Mouse (Mus musculus) left cerebral cortex, postnatal 10 days (tissue): Measurements from ENCODE around the gene Zfp526. TPM values are rescaled to one million over a fixed set of nuclear protein-coding genes. Genes with fewer than 3 reads are reported as not detected.
A peak's percentile ranks its signal among the peaks of the same experiment; 100 is the strongest.

ENCODE experiments used
- DNase-seq, 2 experiments: peaks; one replicate each; pipeline ENCODE4 v3.0.0; 2021 to 2022; ENCODE audit warnings: low spot score in 2 of 2, mixed read lengths in 1 of 2; ENCODE audit errors: extremely low spot score in 1 of 2
- intact Hi-C: fragments of 180-260 bp; cut with DNase I; formaldehyde crosslinking; loops from one replicate; pipeline ENCODE4 v1.15.1; 2025
- total RNA-seq, 2 experiments: library from RNA; stranded (reverse); gene quantifications; 2 replicates each; pipeline ENCODE4 v1.2.3; 2021

Zfp526 gene
- total RNA-seq, 2 experiments from 2014 or later = 7.8 to 8.5 TPM

DNA sequence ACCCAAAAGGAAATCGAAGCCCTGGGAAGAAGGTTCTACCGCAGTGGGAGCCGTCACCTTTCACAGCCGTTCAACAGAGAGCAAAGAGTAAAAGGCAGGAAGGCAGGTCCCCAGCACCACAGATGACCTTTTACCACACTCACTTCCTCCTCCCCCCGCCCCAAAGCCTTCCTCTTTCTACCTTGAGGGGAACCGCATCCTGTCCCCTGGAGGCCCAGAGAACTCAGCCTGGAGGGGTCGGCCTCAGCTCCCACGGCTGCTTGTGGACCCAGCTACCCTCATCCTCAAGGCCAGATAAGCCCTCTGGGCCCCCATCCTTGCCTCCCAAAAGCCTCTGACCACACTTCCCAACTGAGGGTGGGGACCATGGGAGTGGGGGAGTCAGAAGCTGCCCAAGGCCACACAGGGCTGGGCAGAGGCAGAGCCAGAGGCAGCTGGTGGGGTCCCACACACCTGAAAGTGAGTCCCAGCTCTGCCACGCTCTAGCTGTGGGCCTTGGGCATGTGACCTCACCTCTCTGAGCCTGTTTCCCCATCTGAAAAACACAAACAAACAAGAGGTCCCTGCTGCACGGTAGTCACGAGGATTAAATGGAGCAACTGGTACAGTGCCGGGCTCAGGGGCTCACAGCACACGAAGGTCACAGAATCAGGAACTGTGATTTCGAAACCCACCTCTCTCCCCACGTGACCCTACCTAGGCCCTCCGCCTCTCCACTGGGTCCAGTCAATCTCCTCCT lies 15.7 kb upstream of the Zfp526 start:
- intact Hi-C loops = no loop called here
- no peak for DNase-seq

- DNase-seq = no peak
- intact Hi-C loops = no loop called here
Measured at GRCm38 (mm10) chr7:25206094-25206830, 15.0 kb upstream of the Zfp526 start.

DNA sequence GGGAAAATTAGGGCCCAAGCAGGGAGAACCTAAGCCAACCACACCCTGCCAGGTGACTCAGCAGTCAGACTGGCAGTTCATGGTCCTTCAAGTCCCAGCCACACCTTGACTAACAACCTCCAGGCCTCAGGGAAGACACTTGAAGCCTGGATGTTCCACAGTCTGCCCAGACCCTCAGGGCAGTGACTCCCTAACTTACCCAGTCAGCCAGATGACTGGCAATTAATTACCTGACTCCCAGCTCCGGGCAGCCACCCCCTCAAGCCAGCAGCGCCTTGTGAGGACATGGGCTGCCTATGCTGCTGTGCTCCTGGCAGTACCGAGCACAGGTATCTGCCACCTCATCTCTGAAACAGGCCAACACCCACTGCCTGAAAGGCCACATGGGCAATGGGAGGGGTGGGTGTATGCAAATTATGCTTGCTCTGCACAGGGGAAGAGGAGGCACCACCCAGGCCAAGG lies 12.0 kb upstream of the Zfp526 start:
- intact Hi-C loops = no loop called here
- no peak for DNase-seq

GRCm38 (mm10) chr7:25210482-25210881 lies 10.7 kb upstream of the Zfp526 start:
- intact Hi-C loops = no loop called here
- no peak for DNase-seq

- intact Hi-C loops = no loop called here
- DNase-seq = no peak
Measured at GRCm38 (mm10) chr7:25213099-25213498, 8.1 kb upstream of the Zfp526 start.

DNA sequence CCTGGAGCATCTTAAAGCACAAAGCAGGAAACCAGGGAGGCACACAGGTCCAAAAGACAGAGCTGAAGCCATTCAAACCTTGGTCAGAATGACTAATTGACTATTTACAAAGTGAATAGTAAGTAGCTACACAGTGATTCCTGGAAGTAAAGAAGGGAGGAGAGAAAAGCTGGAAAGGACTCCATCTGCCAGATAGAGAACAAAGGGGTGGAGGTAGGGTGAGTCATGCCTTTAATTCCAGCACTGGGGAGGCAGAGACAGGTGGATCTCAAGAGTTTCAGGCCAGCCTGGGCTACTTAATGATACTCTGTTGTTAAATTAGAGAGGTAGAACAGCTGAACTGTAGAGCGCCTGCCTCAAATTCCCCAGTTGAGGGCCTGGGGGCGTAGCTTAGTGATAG lies 7.1 kb upstream of the Zfp526 start:
- DNase-seq = no peak
- intact Hi-C loops = no loop called here

DNA sequence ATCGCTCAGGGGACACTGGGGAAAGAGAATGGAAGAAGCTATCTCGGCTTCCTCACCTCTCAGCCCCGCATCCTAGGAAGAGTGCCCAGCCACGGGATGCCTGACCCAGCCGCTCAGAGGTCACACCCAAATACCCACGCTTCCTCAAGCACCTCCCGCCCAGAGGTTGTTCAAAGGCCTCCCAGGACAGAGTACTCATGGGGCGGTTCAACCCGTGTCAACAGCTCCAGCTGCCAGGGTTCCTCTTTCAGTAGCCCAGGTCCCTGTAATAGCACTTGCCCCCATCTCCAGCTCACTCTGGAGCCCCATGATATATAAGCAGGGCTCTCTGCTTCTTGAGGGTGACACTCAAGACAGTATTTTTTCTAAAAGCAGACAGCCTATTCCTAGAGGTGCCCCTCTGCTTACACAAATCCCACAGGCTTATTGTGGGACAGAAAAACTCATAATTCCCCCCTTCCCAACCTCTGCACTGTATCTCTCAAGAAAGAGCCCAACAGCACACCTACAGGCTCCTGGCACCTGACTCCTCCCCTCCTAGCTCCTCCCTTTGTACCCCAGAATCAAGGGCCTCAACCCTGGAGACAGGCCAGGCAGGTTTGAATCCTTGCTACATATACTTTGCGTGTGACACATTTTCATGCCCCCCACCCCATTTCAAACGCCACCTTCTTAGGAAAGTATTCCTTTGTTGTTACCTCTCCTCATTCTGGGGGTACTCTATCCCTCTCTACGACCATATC lies 3.4 kb upstream of the Zfp526 start:
- intact Hi-C loops = no loop called here
- no peak for DNase-seq

- intact Hi-C loops = no loop called here
Measured at GRCm38 (mm10) chr7:25218705-25219415, 2.4 kb upstream of the Zfp526 start.

GRCm38 (mm10) chr7:25219416-25219750 lies 1.8 kb upstream of the Zfp526 start:
- DNase-seq = no peak
- intact Hi-C loops = no loop called here

More at GRCm38 (mm10) chr7:25218705-25219415, 2.4 kb upstream of the Zfp526 start:
- peak in 1 of 2 experiments; percentile 69 for DNase-seq

GRCm38 (mm10) chr7:25219756-25220456 lies 1.3 kb upstream of the Zfp526 start:
- DNase-seq = peak; percentile 90 to 95
- intact Hi-C loops = no loop called here

DNA sequence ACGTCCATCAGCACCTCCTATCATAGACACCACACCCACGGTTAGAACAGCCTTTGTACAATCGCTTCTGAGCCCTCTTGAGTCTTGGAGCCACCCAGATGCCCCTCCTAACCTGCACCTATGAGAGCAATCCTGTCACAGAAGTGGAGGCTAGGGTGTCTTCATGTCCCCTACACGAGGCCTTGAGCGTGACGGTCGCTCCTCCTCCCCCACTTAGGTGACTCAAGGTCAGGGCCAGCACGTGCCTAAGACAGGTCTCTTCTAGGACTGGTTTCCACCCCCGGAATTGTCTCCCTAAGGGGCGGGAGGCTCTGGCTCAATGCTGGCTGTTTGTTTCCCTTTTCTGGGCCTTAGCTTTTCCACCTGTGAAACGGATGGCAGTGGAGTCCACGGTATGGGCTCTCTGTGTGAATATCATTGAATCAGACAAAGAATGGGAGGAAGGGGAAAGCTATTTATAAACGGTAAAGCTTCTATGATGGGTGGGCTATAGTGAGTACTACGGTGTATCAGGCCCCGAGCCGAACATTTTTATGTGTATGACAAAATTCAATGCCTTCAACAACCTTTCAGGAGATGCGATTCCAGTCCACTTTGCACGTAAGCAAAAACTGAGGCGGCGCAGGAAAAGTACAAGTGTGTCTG lies 646 bp upstream of the Zfp526 start, which contains the start of gene Dedd2:
Gene Dedd2 (minus strand): TSS at position 159 of the 645 bp plus-strand sequence.
- DNase-seq = no peak
- intact Hi-C loops = no loop called here

- DNase-seq = no peak
- intact Hi-C loops = no loop called here
Measured at GRCm38 (mm10) chr7:25222275-25222967, 1.2 kb downstream of the Zfp526 start.

DNA sequence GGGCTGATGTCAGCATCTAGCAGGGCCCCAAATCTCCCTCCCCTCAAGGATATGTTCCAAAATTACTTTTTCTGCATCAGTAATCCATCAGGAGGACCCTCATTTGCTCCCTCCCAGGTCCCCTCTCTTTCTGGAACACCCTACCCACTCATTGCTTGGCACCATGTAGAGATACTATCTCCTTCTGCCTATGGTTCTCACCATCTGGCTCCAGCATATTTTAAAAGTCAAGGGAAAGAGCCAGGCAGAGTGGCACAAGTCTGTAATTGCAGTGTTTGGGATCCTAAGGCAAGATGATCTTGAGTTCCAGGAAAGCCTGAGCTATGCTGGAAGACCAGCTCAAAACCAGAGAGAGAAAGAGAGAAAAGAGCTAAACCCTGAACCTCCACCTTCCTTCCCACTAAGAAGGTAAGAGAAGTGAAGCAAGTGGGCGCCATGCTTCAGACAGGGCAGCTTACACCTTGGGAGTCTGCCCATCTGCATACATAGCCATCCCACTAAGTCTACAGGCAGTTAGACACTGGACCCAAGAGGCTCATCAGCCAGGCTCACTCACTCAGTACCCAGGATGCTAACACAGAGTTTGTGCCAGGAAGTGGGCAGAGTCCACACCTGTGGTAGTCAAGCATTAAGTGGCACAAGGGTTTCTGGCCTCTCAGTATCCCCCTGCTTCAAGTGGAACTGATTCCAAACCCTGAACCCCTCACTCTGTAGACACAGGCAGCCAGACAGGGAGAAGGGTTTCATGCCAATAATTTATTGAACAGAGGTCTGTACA lies 6.5 kb downstream of the Zfp526 start:
- intact Hi-C loops = no loop called here

GRCm38 (mm10) chr7:25230690-25231285 lies 9.6 kb downstream of the Zfp526 start:
- no peak for DNase-seq
- intact Hi-C loops = no loop called here

More for the DNA sequence above, 6.5 kb downstream of the Zfp526 start:
- no peak for DNase-seq

GRCm38 (mm10) chr7:25232101-25232648 lies 10.9 kb downstream of the Zfp526 start:
- intact Hi-C loops = no loop called here

DNA sequence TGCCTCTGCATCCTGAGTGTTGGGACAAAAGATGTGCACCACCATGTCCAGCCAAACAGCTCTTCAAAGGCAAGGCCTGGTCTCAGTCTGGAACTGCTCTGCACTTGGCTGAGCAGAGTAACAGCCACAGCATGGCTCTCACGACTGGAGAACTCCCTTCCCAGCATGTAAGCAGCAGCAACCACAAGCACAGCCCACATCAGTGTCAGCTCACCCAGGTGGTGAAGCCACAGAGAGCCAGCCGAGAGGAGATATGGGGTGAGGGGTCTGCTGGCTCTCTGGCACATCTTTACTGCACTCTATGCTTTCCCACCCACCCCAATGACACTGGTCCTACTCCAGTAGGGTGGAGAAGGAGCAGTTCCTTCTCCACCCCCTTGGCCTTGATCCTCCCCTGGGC lies 11.8 kb downstream of the Zfp526 start:
- intact Hi-C loops = no loop called here
- DNase-seq = peak in 1 of 2 experiments; percentile 15

More at GRCm38 (mm10) chr7:25232101-25232648, 10.9 kb downstream of the Zfp526 start:
- no peak for DNase-seq
